Mouse (Mus musculus): ENCODE data around the gene Nrip1.

DNA sequence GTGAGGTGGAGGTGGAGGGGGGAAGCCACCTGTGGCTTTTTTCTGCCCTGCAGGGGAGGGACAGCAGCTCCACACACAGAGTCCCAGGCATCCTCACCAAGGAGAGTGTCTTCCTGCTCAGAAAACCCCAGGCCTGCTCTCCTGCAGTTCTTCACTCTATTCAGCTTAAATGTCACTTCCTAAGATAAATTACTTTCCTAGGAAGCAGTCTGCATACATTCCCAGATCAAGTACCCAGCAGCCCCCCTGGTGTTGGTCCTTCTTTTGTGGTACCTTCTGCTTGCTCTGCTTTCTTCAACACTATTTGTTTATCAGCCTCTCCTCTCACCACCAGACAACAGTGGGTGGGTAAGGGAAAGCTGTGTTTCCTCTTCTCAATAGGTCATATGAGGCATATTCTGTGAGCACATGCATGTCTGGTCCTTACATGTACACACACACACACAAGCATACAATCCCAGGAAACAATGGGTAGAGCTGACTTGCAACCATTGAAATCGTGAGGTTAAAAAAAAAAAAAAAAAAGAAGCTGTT lies 60.7 kb downstream of the Nrip1 start:
- no peak for TF ChIP-seq CTCF (IDR thresholded peaks at IDR 0.05; ENCODE audit: borderline replicate concordance, insufficient read depth, low read depth, low read length)
- no peak for TF ChIP-seq POLR2A (IDR thresholded peaks at IDR 0.05; ENCODE audit: borderline replicate concordance, insufficient read depth, low read length)
